Mouse (Mus musculus) erythroblast, embryonic 14.5 days (primary cell): Measurements from ENCODE around the gene Gspt1. TPM values are rescaled to one million over a fixed set of nuclear protein-coding genes. Genes with fewer than 3 reads are reported as not detected.

ENCODE experiments used
- H3K27me3 ChIP-seq: 2 replicates; pipeline ENCODE4 v1.6.1; 2012; ENCODE audit warnings: inconsistent platforms; ENCODE audit not compliant: control insufficient read depth
- H3K36me3 ChIP-seq: 2 replicates; pipeline ENCODE4 v1.6.1; 2012; ENCODE audit warnings: mild to moderate bottlenecking, inconsistent platforms; ENCODE audit not compliant: control insufficient read depth
- H3K4me1 ChIP-seq: 2 replicates; pipeline ENCODE4 v1.6.1; 2012; ENCODE audit warnings: inconsistent platforms; ENCODE audit not compliant: control insufficient read depth
- H3K4me3 ChIP-seq: replicated peaks from 2 replicates; pipeline ENCODE3; 2012; ENCODE audit warnings: moderate library complexity, mild to moderate bottlenecking, inconsistent platforms
- H3K9me3 ChIP-seq: 2 replicates; pipeline ENCODE4 v1.6.1; 2012; ENCODE audit warnings: low read length, inconsistent platforms, mixed read lengths; ENCODE audit not compliant: control insufficient read depth
- GATA1 ChIP-seq: IDR thresholded peaks from 2 replicates; pipeline ENCODE4 v1.6.1; 2012; ENCODE audit warnings: low read length, inconsistent platforms, mixed read lengths
- TAL1 ChIP-seq: IDR thresholded peaks from 3 replicates; pipeline ENCODE4 v1.6.1; 2012; ENCODE audit warnings: low read length, inconsistent platforms, mixed read lengths
- polyA plus RNA-seq: library from polyadenylated mRNA; stranded (reverse); fragments of >175 nt; gene quantifications from 2 replicates; pipeline ENCODE4 v1.2.3, GENCODE M21; 2012

The Gspt1 gene
- polyA plus RNA-seq, 1 experiment = 9.5 TPM

- H3K27me3 ChIP-seq = no peaks in the 10 kb centered on the region
- no peak overlapping the region for H3K4me3 ChIP-seq
- peaks cover 38% of the 10 kb centered on the region for H3K36me3 ChIP-seq
- no peaks in the 10 kb centered on the region for H3K9me3 ChIP-seq
- peaks cover 3% of the 10 kb centered on the region for H3K4me1 ChIP-seq
- TF ChIP-seq GATA1 (no peak), TAL1 (no peak)
Measured at GRCm38 (mm10) chr16:11242401-11242800, 11.7 kb downstream of the Gspt1 start.

GRCm38 (mm10) chr16:11217801-11218200 is 36.3 kb downstream of the Gspt1 start:
- no peaks in the 10 kb centered on the region for H3K9me3 ChIP-seq
- no peaks in the 10 kb centered on the region for H3K27me3 ChIP-seq
- no peak overlapping the region for H3K4me3 ChIP-seq
- H3K36me3 ChIP-seq = peaks cover 100% of the 10 kb centered on the region
- TF ChIP-seq GATA1 (no peak), TAL1 (no peak)
- H3K4me1 ChIP-seq = no peaks in the 10 kb centered on the region

- H3K36me3 ChIP-seq = peaks cover 68% of the 10 kb centered on the region
- H3K4me3 ChIP-seq = peak overlapping the region; percentile 73
- H3K9me3 ChIP-seq = no peaks in the 10 kb centered on the region
- TF ChIP-seq TAL1 (no peak), GATA1 (no peak)
- no peaks in the 10 kb centered on the region for H3K27me3 ChIP-seq
- peaks cover 50% of the 10 kb centered on the region for H3K4me1 ChIP-seq
Measured at GRCm38 (mm10) chr16:11203600-11204390, 50.3 kb downstream of the Gspt1 start.

GRCm38 (mm10) chr16:11202571-11203554 is 51.3 kb downstream of the Gspt1 start, which contains the start of gene Rsl1d1:
Gene Rsl1d1 (minus strand): TSS chr16:11203331.
- H3K4me1 ChIP-seq = peaks cover 59% of the 10 kb centered on the region

GRCm38 (mm10) chr16:11201740-11202394 is 52.3 kb downstream of the Gspt1 start:
- no peaks in the 10 kb centered on the region for H3K27me3 ChIP-seq
- H3K4me3 ChIP-seq = peak overlapping the region; percentile 73
- TF ChIP-seq TAL1 (no peak), GATA1 (no peak)
- peaks cover 56% of the 10 kb centered on the region for H3K4me1 ChIP-seq
- no peaks in the 10 kb centered on the region for H3K9me3 ChIP-seq
- H3K36me3 ChIP-seq = peaks cover 70% of the 10 kb centered on the region

More at GRCm38 (mm10) chr16:11202571-11203554, 51.3 kb downstream of the Gspt1 start, which contains the start of gene Rsl1d1:
- H3K36me3 ChIP-seq = peaks cover 69% of the 10 kb centered on the region
- no peaks in the 10 kb centered on the region for H3K9me3 ChIP-seq
- TF ChIP-seq GATA1 (no peak), TAL1 (no peak)
- peak within 1 kb of the TSS; percentile 73 for H3K4me3 ChIP-seq
- no peaks in the 10 kb centered on the region for H3K27me3 ChIP-seq

- H3K4me3 ChIP-seq = no peak overlapping the region
- H3K36me3 ChIP-seq = peaks cover 74% of the 10 kb centered on the region
- no peaks in the 10 kb centered on the region for H3K27me3 ChIP-seq
- H3K9me3 ChIP-seq = no peaks in the 10 kb centered on the region
- peaks cover 46% of the 10 kb centered on the region for H3K4me1 ChIP-seq
- no peak for TF ChIP-seq GATA1
- no peak for TF ChIP-seq TAL1
Measured at GRCm38 (mm10) chr16:11200247-11200646, 53.9 kb downstream of the Gspt1 start.

- Histone ChIP-seq H3K4me3 (no peak overlapping the region), H3K36me3 (peaks cover 83% of the 10 kb centered on the region), H3K4me1 (peaks cover 30% of the 10 kb centered on the region), H3K27me3 (no peaks in the 10 kb centered on the region), H3K9me3 (no peaks in the 10 kb centered on the region)
- TF ChIP-seq TAL1 (no peak), GATA1 (no peak)
Measured at GRCm38 (mm10) chr16:11198467-11198866, 55.7 kb downstream of the Gspt1 start.

- no peaks in the 10 kb centered on the region for H3K27me3 ChIP-seq
- no peak for TF ChIP-seq TAL1
- no peak for TF ChIP-seq GATA1
- peaks cover 97% of the 10 kb centered on the region for H3K36me3 ChIP-seq
- H3K4me1 ChIP-seq = peaks cover 20% of the 10 kb centered on the region
- H3K9me3 ChIP-seq = no peaks in the 10 kb centered on the region
- H3K4me3 ChIP-seq = no peak overlapping the region
Measured at GRCm38 (mm10) chr16:11197052-11197451, 57.1 kb downstream of the Gspt1 start.

- no peaks in the 10 kb centered on the region for H3K9me3 ChIP-seq
- H3K36me3 ChIP-seq = peaks cover 74% of the 10 kb centered on the region
- TF ChIP-seq TAL1 = no peak
- TF ChIP-seq GATA1 = no peak
- H3K4me3 ChIP-seq = no peak overlapping the region
- H3K4me1 ChIP-seq = peaks cover 4% of the 10 kb centered on the region
- H3K27me3 ChIP-seq = no peaks in the 10 kb centered on the region
Measured at GRCm38 (mm10) chr16:11193231-11193630, 60.9 kb downstream of the Gspt1 start.
